Mouse (Mus musculus): ENCODE measurements at regions not wholly inside any gene's neighbourhood (a gene's known extent, or its start where the extent isn't known, plus 50 kb on each side); places are given as distances from the start of the nearest gene placed in this dataset.

DNA sequence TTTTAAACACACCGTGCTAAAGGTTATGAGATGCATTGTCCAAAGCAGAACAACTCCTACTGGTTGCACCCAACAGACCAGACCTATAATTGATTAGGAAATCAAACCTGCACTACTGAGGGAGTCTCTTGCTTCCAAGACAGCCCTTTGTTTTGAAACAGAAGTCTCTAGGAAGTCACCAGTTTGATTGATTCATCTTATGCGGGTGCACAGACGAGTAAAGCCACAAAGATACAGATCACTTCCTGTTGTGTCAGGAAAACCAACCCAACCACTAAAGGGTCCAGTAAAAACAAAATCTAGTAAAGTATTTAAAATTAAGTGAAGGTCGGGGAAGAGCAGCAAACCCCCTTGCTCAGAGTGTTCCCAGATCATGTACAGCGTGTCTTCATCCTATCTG lies 58.3 kb upstream of the N6amt1 start:
- DNase-seq (ENCODE audit: low read depth, low spot score): no peak

DNA sequence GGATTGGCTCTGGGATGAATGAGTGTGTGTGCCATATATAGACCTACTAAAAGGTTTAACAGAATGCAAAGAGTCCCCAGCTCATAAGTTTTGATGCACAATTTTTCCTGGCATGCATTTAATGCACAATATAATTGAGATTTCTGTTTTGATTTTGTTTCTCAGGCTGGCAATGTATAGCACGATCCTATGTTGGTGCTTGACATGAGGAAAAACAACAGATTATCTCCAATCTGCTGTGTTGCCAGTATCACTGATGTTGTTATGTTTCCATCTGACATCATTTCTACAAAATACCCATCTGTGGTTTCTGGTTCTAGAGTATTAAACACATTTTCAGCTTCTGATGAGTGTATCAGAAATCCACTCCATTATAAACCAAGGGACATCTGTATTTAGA lies 61.2 kb upstream of the N6amt1 start:
- no peak for DNase-seq (ENCODE audit: low read depth, low spot score)

DNA sequence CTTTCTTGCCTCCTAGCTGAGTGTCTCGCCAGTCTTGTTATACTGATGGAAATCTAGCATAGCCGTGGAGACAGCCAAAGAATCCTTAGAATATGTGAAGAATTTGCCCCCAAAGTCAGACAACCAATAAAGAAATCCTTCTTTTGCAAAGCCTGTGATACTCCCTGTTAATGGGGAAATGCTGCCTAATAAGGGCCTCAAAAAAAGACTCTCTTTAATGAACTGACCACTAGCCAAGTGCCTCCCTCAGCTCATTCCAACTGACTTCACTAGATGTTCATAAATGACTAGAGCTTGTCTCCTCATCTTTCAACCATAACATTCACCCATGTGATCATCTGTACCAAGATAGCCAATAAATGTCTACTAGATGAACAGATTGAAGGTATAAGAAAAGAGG lies 62.3 kb upstream of the N6amt1 start:
- DNase-seq (ENCODE audit: low read depth, low spot score): no peak

DNA sequence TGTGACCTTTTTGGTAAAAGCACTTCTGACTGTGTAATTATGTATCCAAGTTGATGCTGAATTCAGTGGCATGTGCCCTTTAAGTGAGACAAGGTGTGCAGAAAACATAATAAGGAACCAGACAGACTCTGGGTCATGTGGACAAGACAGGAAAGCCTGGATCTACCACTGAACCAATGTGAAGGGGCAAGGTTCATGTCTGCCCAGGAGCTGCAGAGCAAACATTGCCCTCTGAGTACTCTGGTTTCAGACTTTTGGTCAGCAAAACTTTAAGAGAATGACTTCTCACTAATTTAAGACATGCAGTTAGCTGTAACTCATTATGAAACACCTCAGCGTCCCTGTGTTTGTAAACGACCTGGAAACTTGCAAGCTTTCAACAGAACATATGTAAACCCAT lies 68.3 kb upstream of the N6amt1 start:
- no peak for DNase-seq (ENCODE audit: low read depth, low spot score)

DNA sequence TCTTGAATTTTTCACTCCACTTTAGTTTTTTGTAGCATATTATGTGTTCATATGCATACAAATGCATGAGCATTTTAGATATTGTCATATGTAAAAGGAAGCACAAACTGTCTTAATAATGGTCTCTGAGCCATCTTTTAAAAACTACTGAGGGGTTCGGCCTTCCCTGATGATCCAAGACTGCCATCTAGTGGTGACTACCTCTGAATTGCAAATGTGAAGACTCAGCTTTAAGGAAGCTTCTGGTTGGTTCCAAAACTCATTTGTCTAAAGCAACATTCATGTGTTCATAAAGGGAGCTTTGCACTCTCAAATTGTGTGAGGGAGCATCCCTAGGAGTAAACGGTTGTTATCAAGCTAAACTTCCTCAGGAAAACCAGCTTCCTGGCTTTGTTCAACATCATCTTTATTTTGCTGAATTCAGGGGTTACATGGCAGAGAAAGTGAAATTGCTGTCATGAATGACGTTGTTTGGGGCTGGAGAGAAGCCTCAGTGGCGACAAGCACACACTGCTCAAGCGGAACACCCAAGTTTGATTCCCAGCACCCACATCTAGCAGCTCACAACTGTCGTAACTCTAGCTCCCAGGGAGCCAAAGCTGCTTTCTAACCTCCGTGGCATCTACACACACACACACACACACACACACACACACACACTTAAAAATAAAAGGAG lies 69.0 kb upstream of the N6amt1 start:
- no peak for DNase-seq (ENCODE audit: low read depth, low spot score)

DNA sequence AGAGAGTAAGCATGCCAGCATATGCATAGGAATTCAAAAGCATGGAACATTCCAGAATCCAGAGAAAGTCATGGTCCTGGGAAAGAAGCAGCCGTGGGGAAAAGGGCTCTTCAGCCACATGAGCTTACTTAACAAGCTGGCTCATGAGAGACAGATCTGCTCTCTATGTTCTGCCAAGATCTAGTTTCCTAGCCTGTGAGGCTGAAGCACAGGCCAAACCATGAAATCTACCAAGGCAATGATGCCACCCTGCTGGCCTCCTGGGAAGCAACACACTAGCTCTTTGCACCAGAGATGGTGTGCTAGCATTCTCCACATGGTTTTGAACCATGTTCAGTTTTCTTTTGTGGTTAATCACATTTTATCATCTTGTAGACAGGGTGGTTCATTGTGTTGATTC lies 75.5 kb upstream of the N6amt1 start:
- DNase-seq (ENCODE audit: low read depth, low spot score): peak; percentile 71

DNA sequence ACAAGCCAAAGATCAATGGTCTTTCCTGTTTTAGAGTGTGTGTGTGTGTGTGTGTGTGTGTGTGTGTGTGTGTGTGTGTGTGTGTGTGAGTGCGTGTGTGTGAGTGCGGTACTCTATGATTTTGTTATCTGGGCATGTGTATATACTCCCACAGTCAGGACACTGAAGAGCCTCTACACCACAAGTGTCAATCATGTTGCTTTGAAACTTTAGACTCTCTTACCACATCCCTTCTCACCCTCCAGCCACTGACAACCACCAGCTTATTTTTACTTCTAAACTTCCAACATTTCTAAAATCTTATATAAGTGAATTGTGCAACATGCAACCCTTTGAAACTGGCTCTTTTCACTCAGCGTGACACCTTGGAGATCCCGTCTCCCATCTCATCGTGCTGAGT lies 81.6 kb upstream of the N6amt1 start:
- no peak for DNase-seq (ENCODE audit: low read depth, low spot score)

DNA sequence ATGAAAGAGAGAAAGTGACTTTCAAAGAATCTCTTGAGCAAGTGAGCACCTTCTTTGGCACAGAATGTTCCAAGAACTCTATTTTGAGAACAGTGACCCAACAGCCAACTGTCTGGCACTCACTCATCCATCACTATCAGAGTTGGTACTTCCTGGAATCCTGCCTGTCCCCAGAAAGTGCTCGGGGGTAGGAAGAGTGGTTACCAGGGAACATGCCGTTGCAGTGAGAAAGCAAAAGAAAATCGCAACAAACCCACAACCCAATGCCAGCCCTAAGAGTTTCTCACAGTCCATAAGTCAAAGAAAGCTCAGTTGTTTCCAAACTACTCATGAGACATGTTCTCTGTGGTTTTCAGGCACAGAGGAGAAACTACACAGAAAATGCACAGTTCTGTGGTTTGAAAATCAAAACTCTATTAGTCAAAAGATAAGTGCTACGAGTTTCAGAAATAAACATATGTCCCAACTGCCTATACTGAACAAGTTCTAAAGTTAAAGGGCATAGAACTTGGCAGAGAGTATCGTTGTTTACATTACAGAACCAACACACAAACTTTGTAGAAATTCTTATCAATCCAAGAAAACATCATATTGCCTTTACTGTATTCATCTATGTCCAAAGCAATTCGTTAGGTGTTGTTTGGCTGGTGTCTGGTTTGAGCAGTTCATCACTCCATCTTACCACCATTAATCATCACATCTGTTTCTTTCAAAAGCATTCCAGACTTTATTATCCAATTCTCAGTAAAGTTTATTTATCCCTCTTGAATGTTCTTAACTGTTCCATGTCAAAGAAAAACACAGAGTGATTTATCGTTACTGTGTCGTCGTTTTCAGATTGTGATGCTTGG lies 85.8 kb upstream of the N6amt1 start:
- peak; percentile 42 for DNase-seq (ENCODE audit: low read depth, low spot score)

DNA sequence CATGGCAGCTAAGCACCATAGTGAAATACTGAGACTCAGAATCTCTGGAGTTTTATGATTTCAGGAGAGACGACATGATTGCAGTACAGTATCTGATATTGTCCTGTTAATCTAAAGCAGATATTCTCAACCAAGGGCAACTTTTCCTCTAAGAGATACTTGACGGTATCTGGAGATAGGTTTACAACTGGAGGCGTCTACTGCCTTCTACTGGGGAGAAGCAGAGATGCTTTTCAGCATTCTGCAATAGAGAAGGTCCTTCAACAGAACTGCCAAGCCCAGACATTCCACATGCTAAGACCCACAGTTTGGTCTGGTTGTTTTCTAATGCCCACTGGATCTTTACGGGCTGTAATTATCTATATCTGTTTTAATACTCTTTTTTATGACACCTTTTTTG lies 86.5 kb upstream of the N6amt1 start:
- DNase-seq (ENCODE audit: low read depth, low spot score): no peak

DNA sequence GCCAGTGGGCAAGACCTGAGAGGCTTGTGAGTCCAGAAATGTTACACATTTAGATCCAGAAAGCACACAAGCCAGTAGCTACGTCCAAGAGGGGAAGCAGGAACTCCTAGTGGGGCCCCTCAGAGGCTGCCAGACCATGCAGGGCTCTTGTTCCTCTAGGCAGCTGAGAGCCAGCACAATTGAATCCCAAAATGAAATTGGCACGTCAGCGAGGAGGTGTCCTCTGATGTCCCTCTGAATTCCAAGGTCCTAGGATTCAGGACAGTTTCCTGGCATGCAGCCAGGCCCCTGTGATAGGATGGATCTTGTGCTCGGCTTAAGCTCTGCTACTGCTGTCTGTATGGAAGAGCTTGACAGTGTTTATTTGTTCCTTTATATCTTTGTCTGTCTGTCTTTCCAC lies 90.4 kb upstream of the N6amt1 start:
- peak; percentile 65 for DNase-seq (ENCODE audit: low read depth, low spot score)

DNA sequence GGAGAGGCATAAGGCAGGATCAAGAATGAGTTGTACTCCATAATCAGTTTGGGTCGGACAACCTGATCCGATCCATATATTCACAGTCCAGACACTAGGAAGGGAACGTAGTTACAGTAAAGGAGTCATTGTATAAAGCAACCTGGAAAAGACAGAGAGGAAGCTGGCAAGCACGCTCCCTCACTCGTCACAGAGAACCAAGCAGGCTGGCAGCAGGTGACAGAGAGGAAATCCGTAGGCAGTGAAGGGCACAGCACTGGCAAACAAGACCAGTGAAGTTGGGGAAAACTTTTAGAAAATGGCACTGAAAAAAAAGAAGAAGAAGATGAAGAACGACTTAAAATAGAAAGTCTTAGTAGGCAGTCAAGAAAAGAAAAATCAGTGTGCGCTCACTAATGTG lies 90.9 kb upstream of the N6amt1 start:
- DNase-seq (ENCODE audit: low read depth, low spot score): no peak

DNA sequence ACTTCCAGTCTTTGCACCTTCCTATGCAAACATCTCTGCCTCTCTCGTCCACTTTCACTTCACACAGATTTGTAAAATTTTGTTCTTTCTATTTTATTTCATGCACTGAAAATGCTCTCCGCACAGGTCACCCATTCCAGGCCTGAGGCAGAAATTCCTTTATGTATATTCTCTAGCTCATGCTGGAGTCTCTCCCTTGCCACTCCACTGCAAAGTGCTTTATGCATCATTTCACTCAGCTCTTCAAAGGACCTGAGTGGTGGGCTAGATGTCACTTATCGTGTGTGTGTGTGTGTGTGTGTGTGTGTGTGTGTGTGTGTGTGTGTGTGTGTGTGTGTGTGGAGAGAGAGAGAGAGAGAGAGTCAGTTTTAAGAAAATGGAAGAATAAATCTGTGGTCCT lies 91.5 kb upstream of the N6amt1 start:
- DNase-seq (ENCODE audit: low read depth, low spot score): no peak

DNA sequence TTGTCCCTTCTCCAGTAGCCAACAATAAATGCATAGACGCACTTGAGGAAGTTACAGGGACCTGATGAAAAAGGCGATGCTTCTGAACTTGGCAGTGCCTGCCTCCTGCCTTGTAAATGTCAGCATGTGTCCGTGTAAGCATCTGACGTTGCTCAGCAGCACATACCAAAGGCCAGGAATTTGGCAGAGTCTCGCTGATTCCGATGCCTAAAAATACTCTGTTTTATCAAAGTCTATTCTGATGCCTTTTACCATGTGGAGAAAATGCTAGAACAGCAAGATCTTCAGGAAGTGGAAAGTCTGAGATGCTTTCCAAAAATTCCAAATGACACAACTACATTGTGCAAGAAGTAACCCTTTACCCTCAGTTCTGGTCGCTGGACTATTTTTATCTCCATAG lies 92.5 kb upstream of the N6amt1 start:
- DNase-seq (ENCODE audit: low read depth, low spot score): peak; percentile 82

DNA sequence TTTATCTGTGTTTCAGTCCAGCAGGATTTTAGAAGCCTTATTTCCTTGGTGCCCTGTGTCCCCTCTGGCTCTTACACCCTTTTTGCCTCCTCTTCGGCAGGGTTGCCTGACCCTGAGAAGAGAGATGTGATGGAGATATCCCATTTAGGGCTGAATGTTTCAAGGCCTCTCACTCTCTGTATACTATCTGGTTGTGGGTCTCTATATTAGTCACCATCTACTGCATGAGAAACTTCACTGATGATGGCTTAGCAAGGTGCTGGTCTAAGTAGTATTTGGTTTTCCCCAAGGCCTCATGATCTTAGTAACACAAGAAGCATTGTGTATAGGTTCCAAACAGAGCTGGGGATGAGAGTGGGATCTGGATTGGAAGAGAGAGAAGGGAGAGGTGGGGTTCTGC lies 99.2 kb upstream of the N6amt1 start:
- no peak for DNase-seq (ENCODE audit: low read depth, low spot score)

DNA sequence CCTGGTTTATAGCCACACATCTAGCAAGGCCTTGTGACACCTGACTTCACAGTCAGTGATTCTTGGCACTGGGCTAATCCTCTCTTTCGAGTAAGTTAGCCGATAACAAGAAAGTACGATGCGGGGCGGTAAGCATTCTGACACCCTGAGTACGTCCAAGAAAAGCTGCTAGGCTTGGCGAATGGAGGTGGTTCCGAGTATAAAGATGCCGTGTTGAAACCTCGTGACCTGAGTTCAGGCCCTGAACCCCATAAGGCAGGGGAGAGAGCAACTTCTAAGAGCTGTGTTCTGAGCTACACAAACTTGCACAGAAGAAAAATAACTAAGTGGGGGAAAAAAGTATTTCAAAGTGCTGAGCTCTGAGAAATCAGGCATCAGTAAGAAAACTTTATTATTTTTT lies 103.5 kb upstream of the N6amt1 start:
- no peak for DNase-seq (ENCODE audit: low read depth, low spot score)

DNA sequence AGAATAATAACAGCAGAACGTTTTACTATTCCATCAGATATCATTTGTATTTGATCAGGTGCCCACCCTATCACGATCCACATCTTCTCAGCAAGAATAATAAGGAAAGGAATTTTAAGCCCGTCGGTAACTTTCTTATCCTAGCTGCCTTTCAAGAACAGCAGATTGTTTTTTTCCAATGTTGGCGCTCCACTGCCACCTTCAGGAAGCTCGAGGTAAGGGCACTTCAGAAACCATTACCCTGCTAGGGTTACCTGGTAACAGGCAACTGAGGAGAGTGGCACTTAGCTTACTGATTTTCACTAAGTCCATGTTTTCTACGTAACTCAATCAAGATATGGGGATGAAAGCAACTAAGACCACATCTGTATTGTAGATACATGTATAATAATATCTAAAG lies 104.1 kb upstream of the N6amt1 start:
- DNase-seq (ENCODE audit: low read depth, low spot score): no peak

DNA sequence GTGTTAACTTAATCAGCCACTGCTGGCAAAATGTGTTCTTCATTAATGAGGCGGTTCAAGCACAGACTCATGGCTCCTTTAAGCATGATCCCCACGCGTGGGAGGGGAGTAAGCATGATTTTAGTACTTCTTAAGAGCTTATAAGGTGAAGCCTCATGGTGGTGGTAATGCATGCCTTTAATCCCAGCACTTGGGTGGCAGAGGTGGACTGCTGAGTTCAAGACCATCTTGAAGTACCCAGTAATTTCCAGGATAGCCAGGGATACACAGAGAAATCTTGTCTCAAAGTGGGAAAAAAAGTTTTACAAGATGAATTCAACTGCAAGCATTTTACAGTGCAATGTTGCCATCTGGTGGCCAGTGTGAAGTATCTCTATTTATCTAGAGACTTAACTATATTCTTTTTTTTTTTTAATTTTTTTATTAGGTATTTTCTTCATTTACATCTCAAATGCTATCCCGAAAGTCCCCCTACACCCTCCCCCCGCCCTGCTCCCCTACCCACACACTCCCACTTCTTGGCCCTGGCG lies 105.4 kb upstream of the N6amt1 start:
- DNase-seq (ENCODE audit: low read depth, low spot score): peak; percentile 64

DNA sequence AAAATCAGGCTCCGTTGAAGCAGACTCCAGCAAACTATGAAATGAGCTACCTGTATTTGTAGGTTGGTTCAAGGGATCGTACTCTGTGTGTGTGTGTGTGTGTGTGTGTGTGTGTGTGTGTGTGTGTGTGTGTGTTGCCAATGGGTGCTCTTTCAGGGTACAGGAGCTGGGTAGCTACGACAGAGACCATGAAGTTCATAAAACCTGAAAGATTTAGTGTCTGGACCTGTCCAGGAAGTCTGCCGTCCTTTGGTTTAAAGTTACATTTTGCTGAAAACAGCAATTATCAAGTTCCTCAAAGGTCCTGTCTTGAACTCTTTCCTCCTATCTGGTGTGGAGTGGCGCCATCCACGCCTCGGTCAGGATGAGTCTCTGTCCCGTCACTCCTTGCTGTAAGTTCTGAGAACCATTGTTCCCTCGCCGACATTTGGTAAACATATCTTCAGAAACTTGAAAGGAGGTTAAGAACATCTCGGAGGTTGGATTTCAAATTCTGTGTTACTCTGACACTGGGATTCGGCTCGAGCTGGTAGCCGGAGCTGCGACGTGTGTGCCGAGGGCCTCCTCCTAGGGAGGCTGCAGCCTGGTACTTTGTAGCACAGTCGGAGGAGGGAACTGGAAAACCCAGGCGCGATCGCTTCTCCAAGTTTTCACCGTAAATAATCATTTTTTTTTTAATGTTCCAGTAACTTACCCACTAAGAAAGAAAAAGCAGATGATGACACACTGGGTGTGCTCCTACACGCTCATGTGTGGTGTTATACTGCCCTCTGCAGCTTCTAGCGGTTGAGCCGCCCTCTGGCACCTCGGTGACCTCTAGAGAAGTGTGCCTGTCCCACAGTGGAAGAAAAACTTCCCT lies 107.8 kb upstream of the N6amt1 start:
- peak; percentile 64 for DNase-seq (ENCODE audit: low read depth, low spot score)

DNA sequence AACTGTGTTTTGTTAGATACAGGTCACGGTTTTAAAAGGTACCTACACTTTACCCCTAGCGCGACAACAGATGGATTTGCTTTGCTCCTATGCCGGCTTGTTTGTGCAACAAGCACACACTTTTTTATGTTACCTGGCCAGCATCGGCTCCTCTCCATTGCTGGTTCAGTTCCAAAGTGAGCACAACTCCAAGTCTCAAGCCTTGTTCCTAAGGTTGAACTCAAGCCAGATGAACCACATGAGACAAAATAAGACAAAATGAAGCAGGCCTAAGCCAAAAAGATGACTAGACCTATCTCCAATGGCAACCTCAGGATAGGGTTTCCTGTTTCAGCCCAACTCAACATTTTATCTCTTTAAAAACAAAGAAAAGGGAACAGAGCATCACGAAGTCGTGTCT lies 108.5 kb upstream of the N6amt1 start:
- DNase-seq (ENCODE audit: low read depth, low spot score): peak; percentile 27

DNA sequence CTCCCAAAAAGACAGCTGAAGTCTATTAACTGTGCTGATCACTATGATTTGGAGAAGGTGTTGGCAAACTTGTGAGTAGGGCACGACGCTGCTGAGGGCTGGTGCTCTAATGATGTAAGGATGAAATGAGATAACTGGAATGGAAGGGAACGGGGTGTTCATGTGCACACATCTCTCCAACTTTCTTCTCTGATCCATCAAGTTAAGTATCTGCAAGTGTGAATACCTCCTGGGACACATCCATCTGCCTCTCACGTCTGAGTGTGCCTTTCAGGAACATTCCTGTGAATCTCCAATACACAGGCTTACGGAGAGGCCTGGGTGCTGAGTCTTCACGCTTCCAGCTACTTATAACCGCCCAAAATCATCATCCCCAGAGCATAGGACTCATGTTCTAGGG lies 112.0 kb upstream of the N6amt1 start:
- peak; percentile 54 for DNase-seq (ENCODE audit: low read depth, low spot score)

DNA sequence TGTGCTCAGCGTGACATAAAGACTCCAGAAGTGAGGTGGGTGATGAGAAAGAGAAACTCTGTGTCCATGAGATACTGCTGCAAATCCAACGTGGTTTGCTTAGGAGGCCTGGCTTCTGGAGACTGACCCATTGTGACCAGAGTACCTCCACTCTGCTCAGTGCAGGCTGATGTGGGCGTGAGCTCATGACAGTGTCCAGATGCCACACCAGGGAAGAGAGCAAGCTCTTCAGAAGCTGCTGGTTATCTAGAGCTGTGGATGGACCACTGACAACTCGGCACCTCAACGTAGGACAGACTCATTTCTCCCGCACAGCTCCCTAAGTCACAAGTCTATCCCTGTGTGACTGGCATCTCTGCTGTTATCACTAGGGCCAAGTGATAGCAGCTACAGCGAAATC lies 114.9 kb upstream of the N6amt1 start:
- DNase-seq (ENCODE audit: low read depth, low spot score): no peak

DNA sequence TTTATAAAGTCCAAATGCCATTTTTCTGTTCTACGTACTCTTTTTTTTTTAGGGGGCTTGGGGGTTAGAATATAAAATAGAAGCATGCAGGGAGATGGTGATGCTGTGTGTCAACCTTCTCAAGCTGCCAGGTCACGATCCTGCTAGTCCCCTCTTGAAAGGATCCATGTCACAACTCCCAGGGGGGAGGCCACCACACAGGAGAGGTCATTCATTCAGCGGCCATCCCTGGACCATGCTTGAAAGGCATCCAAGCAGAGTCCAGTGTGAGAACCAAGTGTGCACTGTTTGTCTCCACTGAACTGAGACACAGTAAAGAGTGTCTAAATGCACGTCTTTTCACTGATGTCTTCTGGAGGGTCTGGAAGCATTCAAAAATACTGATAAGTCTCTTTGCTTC lies 119.8 kb upstream of the N6amt1 start:
- DNase-seq (ENCODE audit: low read depth, low spot score): no peak
